Mouse (Mus musculus) right cerebral cortex, postnatal 4 days (tissue): ENCODE results near the gene Ddx11.

Experiments
- DNase-seq: peaks from one replicate; pipeline ENCODE4 v3.0.0-alpha.2; 2022

Ddx11 gene

DNA sequence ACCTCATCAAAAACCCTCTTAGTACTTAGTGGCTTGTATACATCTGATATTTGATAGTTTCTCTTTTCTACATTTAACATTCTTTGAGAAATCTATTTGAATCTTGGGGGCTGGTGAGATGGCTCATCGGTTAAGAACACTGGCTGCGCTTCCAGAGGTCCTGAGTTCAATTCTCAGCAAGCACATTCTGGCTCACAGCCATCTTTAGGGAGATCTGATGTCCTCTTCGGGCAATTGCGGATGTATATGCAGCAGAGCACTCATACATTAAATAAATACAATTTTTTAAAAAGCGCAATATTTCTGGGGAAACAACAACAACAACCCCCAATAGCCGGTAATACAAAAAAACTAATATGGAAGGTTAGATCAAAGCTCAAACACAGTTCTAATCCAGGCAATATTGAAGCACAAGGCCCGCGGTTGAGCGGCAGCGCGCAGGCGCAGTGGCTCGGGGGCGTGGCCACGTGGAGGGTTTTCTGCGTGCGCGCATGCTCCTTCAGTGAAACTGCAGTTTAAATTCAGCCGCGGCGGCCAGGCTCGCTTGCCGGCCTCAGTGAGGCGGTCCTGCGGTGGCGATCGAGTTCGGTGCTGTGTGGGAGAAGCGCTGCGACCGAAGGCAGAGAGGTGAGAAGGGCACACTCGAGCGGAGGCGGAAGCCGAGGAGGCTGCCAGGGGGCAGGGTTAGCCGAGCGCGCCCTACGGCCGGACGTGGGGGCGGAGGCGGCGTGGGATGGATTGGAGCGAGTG, at the start of gene Ddx11:
Gene Ddx11 (plus strand): TSS at position 455 of the 750 bp plus-strand sequence.
- peak; percentile 99 for DNase-seq

DNA sequence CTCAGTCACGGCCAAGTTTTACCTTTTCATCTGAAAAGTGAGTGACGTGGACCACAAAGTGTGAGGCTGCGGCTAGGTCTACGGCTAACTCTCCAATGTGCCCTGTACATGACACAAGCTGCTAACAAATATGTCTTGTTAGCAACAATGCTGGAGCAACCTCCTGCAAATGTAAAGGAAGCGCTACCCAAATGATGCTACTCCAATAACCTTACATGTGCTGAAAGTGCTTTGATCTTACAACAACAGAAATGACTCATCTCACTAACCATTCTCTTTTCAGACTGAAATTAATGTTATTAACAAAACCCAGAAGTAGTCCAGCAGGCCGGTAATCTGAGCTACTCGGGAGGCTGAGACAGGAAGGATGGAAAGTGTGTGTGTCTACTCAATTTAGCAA, 49.3 kb upstream of the Ddx11 start:
- DNase-seq = no peak

DNA sequence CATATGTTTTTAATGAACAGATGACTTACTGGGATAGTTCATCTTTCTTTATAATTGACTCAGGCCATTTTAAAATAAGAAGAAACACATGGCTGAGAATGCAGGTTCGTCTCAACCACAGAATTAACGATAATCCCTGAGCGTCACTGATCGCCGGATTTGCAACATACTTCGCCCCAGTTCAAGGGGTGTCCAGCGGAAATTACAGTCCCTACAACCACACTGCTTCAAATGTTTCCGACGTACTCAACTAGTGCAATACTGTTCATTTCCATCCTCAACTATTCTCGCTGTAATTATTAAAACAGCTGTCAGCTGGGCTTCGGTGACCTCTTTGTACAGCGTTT, 47.5 kb upstream of the Ddx11 start:
- DNase-seq = no peak

DNA sequence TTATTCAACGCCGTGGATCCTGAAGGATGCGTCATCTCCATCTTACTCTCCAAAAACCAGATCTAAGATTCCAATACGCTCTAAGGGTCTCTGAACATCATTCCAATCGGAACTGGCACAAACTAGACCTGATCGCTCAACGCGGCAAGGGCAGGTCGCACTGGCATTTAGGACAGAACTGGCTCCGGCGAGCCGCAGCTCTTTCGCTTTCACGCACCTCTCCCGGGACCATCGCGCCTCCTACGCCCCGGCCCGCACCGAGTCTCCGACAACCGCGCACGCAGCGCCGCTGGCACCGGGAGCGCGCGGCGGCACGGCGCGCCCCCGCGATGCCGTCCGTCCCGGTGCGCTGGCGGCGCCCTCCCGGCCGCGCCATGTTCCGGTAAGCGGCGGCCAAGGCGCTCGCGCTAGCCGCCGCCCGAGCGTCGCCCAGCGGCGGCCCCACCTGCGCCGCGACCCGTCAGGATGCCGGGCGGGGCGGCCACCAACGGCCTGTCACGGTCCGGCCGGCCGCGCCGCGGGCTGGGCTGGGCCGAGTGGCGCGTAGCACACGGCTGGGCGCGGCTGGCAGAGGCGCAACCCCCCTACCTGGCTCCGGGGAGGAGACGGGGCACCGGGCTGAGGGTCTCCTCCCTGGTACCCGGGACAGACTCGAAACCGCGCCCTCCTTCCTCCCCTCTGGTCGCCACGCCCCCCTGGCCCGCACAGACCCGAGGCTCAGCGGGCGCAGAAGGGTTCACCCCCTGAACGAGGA, 47.0 kb upstream of the Ddx11 start:
- DNase-seq = peak; percentile 52

DNA sequence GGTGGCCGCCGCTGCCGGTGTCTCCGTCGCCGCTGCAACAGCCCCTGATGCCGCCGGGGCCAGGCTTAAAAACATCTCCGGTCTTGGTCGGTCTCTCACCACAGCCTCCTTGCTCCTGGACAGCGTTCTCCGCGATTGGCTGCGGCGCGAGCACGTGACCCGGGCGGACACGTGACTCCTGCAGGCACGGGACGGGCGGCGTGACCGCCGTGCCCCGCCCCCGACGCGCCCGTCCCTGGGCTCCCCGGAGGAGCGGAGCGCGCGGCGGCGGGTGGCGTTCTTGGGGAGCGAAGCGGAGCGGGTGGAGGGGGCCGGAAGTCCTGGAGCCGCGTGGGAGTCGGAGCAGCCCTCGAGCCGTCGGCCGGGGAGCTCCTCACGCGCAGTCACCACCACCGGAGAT, 46.4 kb upstream of the Ddx11 start, which contains the start of gene Ankrd12:
Gene Ankrd12 (minus strand): TSS at position 156 of the 400 bp plus-strand sequence.
- peak; percentile 95 for DNase-seq

DNA sequence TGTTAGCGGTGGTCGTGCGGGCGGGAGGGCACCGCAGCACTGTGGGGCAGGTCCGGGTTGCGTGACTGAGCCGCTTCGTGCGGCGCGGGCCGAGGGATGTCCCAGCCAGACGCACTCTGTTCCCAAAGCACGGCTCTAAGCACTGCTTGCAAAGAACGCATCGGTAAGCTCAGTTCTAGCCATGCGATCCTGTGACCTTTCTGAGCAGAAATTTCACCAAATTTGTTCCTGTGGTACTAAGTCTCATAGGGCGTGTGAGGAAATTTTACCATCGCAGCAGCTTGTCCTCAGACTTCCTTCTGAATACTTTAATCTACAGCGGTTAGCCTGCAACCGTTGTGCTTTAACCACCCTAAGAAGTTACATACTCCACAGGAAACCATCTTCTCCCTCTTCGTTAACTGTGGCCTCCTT, 45.9 kb upstream of the Ddx11 start:
- no peak for DNase-seq

DNA sequence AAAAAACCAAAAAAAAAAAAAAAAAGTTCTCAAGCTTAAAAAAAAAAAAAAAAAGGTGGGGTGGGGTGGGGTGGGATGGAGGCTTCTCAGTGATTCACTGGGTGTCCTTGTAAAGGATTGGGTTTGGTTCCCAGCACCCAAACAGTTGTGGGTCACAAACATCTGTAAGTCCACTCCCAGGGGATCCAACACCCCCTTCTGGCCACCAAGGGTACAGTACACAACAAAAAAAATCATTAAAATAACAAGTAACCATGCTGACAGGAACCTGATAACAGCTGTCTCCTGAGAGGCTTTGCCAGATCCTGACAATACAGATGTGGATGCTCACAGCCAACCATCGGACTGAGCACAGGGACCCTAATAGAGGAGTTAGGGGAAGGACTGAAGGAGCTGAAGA, 38.8 kb upstream of the Ddx11 start:
- no peak for DNase-seq

DNA sequence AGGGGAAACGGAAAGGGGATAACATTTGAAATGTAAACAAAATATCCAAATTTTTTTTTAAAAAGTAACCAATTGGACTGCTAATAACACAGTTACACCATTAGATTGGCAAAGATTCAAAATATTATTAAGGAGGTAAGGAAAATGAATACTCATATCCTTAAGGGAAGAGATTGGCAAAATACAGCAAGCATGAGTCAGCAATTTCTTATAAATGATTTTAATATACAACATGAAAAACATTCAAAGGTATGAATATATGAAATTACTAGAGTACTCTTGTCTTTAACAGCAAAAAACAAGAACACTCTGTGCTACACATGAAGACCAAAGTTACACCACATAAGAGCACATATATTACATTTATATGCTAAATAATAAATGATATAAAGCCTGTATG, 38.3 kb upstream of the Ddx11 start:
- DNase-seq = no peak

DNA sequence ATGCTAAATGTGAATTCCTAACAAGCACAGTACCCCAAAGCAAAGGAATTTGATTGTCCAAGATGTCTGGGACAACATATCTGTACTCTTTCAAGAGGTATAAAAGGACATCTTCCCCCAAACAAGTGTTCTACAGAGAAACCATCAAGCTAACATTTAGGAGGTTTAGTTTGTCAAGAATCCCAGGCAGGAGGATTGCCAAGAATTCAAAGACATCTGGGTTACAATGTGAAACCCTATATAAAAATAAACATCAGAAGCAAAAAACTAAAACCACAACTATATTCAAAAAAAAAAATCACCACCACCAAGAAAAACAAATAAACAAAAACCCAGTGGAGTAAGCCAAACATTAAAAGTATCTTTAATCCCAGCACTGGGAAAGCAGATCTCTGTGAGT, 33.1 kb upstream of the Ddx11 start:
- DNase-seq = no peak

DNA sequence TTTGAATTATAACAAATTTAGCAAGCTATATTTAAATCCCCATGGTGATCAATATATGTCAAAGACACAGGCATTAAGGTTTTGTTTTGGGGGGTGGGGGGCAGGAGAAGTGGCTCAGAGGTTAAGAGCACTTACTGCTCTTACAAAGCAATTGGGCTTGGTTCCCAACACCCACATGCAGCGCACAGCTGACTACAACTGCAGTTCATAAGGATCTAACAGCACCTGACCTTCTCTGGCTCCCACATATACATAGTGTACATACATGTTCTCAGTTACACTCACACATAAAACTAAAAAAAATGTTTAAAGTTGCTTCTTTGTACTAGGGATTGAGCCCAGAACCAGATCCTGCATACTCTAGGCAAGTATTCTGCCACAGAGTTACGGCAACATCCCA, 31.9 kb upstream of the Ddx11 start:
- no peak for DNase-seq

DNA sequence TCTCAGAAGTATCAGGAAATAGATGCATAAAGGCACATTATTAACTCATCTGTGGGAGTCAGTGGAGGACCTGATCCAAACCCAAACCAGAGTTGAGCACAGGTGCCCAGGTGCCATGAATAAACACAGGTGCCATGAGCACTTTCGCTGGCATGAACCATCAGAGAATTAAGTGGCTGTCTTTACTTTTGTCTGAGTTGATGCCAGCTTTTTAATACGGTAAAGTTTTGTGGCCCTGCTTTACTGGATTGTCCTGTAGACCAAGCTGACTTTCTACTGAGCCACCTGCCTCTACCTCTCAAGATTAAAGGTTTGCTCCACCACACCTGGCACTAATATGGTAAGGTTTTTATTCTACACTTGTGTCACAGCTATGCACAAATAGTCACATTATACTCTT, 31.3 kb upstream of the Ddx11 start:
- DNase-seq = no peak

DNA sequence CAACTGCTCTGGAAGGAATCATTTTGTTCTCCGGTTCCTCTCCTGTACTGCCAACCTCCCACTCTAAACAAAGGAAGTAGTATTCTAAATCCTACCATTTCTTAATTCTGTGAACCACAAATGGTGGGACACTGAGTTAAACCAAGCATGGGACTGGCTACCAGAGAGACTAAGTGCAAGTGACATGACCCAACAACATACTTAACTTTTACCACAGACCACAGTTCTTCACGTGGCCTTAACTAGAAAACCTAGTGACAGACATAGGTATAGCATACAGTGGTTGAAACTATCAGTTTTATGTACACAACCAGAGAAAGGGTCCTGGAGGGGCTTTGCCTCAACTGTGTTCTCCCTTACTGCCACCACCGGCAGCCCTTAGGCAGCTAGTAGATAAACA, 30.7 kb upstream of the Ddx11 start:
- DNase-seq = no peak

DNA sequence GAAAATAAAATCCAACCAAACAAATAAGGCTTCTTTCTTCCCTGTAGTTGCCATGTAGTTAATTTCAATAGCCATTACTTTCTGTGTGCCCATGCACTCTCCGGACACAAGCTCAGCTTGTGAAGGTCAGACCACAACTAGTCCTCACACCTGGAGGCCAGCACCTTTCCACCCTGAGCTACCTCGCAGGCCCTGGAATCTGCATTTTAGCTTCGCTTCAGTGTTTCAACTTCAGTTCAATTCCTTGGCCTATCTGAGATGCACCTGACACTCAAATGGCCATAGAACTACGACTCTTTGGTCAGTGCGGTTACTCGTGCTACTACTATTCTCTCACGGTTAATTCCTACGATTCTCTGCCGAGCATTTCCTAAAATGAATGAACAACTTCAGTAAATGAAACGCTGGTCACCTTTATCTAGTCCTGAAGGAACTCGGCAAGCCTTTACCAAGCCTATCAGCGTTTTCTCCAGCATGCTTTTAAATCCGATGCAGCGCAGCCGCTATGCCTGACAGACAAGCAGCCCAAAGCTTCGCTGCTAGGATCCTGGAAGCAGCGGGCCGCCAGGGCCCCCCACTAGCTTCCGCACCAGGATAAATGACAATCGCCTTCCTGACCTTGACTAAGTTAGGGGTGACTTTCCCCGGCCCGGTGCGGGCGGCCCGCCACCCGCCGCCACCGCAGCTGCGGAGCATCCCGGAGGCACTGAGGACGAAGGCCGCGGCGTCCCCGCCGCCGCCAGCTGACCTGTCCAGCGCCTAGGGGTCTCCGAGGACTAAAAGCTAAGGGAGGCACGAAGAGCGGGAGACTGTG, 22.5 kb upstream of the Ddx11 start:
- no peak for DNase-seq

DNA sequence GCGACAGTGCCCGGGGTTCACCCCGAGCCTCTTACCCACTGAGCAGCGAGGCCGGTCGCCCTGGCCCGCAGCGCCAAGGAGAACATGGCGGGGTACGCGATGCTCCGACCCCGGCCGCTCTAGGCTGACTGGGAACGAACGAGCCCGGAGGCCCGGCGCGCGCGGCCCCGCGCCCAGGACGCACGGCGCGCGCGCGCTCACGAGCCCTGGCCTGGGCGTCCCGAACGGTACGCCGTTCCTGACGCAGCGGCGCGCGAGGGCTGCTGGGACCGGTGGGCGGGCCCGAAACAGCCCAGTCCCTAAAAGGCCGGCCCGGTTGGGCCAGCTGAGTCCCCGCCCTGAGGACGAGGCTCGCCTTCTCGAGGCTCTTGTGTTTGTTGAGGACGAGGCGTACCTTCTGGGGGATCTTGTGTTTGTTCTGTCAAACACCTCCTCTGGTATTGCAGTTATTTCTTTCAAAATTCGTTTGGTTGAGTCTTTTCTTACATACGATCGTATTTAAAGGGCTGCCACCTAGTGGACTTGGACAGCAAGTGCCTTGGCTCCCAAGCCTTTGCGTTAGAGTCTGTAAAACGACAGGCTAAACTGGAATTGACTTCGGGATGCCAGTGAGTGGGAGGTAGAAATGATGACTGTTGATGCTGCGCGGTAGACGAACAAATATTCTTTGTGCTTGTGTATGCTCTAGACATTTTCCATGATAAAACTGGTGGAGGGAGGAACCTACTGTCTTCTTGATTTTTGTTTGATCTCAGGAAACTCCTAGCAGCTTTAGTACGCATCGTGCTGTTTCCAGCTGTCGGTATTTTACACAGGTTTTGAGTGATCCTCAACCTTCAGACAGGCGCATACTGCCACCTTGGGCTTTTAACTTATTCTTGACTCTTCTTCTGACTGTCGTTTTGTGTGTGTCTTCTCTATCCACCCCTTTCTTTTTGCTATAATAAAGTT, 21.7 kb upstream of the Ddx11 start, which contains the start of gene Ndufv2:
Gene Ndufv2 (minus strand): TSS at position 180 of the 951 bp plus-strand sequence.
- DNase-seq = peak; percentile 93

DNA sequence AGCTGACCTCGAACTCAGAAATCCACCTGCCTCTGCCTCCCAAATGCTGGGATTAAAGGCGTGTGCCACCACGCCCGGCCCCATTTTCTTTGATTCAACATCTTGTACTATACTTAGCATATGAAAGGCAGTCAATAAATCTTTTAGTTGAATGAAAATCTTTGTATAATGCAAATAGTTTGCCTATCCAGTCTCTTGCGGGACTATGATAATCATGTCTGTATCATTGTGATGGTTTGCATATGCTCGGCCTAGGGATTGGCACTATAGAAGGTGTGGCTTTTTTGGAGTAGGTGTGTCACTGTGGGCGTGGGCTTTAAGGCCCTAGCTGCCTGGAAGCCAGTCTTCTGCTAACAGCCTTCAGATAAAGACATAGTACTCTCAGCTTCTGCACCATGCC, 19.2 kb upstream of the Ddx11 start:
- DNase-seq = no peak

DNA sequence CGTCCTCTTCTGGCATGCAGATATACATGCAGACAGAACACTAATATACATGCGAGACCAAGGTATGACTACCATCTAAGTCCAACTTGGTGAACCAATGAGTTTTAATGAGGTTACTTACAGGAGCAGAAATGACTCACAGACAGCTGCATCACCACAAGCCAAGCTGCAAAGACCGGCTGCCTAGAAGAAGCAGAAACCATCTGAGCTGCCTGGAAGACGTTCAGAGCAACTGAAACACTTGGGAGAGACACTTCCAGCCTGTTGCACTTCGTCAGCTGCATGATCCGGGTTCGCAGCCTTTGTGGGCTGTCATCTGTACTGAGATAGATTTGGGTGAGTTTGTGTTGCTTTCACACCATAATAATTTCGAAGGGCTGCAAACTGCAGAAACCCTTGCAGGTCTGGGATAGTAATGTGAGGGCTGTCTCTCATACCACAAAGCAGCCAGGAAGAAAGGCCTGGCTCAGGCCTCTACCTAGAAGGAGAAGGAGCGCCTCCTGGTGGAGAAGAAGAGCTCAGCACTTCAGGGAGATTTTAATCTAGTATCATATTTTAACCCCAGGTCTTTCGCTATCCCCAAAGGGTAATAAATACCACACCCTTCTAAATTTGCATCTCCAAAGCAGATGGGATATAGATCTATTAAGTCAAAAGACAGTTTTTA, 16.6 kb upstream of the Ddx11 start:
- peak; percentile 60 for DNase-seq

DNA sequence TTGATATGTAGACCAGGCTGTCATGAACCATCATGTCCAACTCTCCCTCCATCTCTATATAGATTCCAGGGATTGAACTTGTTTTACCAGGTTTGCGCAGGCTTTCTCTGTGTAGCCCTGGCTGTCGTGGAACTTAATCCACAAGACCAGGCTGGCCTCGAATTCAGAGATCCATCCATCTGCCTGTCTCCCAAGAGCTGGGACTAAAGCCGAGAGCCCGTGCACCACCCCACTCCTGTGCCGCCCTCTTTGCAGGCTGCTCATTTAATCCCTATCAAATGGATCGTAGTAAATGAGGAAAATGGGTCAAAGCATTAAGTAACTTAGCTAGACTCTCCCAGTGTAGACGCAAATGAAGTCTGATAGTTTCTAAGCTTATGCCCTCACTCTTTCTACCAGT, 15.9 kb upstream of the Ddx11 start:
- no peak for DNase-seq

DNA sequence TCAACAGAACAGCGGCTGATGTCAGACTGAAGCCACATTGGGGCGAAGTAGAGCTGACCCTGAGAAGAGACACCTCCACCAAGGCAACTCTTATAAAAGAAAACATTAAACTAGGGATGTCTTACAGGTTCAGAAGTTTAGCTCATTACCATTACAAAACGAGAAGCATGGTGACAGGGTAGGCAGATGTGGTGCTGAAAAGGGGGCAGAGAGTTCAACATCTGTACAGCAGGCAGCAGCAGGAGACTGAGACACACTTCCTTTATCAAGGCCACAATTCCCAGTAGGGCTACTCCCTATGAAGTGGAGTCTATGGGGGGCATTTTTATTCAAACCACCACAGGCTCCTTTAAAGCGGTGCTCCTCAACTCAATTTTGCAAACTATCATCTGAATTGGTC, 15.1 kb upstream of the Ddx11 start:
- DNase-seq = no peak

DNA sequence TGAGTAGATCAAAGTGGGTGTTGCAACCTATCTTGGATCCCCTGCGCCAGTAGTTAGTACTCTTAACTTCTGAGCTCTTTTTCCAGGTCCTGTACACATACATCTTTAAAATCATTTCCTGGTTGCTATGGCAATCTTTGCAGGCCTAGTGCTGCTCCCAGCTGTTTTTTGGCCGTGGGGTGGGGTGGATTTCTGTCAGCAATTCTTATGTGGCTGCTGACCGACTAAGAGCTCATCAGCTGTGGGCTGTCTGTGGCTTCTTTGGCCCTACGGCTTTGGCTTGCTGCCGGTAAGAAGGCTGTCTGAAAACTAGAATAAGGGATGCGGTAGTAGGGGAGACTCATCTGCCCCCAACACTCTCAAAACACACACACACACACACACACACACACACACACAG, 12.6 kb upstream of the Ddx11 start:
- DNase-seq = no peak

DNA sequence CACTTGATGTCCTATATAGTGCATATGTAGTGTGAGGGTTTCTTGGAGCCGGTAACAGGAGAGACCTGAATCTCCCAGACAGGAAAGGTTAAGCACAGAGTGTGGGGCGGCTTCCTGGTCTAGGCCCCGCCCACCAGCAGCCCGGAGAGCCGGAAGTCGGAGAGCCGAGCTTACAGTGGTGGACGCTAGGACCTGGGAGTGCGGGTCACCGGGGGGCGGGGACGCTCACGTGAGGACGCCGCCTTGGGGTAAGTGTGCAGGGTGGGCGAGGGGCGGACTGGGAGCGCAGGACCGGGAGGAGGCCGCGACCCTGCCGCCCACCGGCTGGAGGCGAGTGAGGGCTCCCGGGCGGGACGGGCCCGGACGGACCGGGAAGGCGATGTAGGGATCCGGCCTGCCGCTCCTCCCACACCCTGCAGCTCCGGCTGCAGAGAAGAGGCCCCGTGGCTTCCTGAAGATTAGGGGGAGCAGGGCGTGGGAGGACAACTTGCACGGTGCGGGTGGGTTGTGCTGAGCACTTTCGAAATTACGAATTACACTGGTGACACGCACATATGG, 11.8 kb upstream of the Ddx11 start, which contains the start of gene Washc1:
Gene Washc1 (plus strand): TSS at position 144 of the 558 bp plus-strand sequence.
- DNase-seq = peak; percentile 86

DNA sequence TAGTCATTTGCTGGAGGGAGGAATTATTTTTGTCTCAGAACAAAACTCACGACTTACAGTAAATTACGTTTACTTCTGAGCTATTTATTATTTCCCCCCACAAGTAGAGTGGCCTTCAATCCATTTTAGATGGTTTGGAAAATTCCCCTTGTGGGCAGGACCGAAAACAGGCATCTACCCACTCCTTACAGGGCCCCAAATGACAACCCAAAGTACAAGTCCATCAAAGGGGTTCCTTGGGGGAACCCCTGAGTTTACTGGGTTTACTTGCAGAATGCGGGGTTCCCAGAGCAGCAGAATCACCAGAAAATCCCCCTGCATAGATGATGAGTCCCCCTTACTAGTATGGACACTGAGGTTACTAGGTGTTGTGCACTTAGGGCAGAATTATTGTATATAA, 11.2 kb upstream of the Ddx11 start:
- DNase-seq = no peak
